Mouse (Mus musculus) intestine, embryonic 14.5 days (tissue): Measurements from ENCODE around the gene Tkt. TPM values are rescaled to one million over a fixed set of nuclear protein-coding genes. Genes with fewer than 3 reads are reported as not detected.
A peak's percentile ranks its signal among the peaks of the same experiment; 100 is the strongest.

Experiments used
- ATAC-seq: fragments of 200-750 bp; cut with Nextera tagmentation; replicated peaks from 2 replicates; pipeline ENCODE4 v1.8.0; 2017; ENCODE audit warnings: low read depth, moderate number of reproducible peaks, moderate TSS enrichment, moderate library complexity; ENCODE audit not compliant: low FRiP score, low TSS enrichment
- DNase-seq: peaks from one replicate; pipeline ENCODE4 v3.0.0-alpha.2; 2018; ENCODE audit warnings: low spot score
- H3K27ac ChIP-seq: fragments of 300-500 bp; sonication (generic); 2 replicates; pipeline ENCODE4 v1.5.1; 2014; ENCODE audit warnings: low read depth, mild to moderate bottlenecking, control low read depth
- H3K27me3 ChIP-seq: fragments of 300-500 bp; sonication (generic); replicated peaks from 2 replicates; pipeline ENCODE4 v1.6.1; 2014; ENCODE audit warnings: low read length, control low read depth; ENCODE audit not compliant: control insufficient read depth, insufficient read depth
- H3K36me3 ChIP-seq: fragments of 300-500 bp; sonication (generic); 2 replicates; pipeline ENCODE4 v1.6.1; 2014; ENCODE audit warnings: low read length, control low read depth; ENCODE audit not compliant: control insufficient read depth, insufficient read depth
- H3K4me1 ChIP-seq: fragments of 300-500 bp; sonication (generic); replicated peaks from 2 replicates; pipeline ENCODE4 v1.6.1; 2014; ENCODE audit warnings: low read length, control low read depth, mixed read lengths; ENCODE audit not compliant: control insufficient read depth, insufficient read depth
- H3K4me2 ChIP-seq: fragments of 300-500 bp; sonication (generic); 2 replicates; pipeline ENCODE4 v1.6.1; 2014; ENCODE audit warnings: low read length
- H3K4me3 ChIP-seq: fragments of 300-500 bp; sonication (generic); 2 replicates; pipeline ENCODE4 v1.5.1; 2014; ENCODE audit warnings: low read depth, low read length, control low read depth, mixed read lengths
- H3K9ac ChIP-seq: fragments of 300-500 bp; sonication (generic); 2 replicates; pipeline ENCODE4 v1.6.1; 2014; ENCODE audit warnings: mild to moderate bottlenecking, low read length
- H3K9me3 ChIP-seq: fragments of 300-500 bp; sonication (generic); 2 replicates; pipeline ENCODE4 v1.6.1; 2016; ENCODE audit warnings: low read length, control low read depth; ENCODE audit not compliant: control insufficient read depth
- WGBS: fragments of 180-500 bp; shearing (Covaris S2); extraction: QIAGEN DNeasy Blood & Tissue Kit; methylation state at CpG from one replicate; pipeline ENCODE4 v1.1.7; 2014; 5-methylcytosine and 5-hydroxymethylcytosine counted together
- polyA plus RNA-seq: library from polyadenylated mRNA; unstranded; fragments of >200 nt; fragmentation: Nextera tagmentation; extraction: Ambion mirVana; gene quantifications from 2 replicates; pipeline ENCODE4 v1.2.1, GENCODE M21; 2014

Tkt gene
- polyA plus RNA-seq, 1 experiment from 2014 or later, result 134 TPM

GRCm38 (mm10) chr14:30548965-30549776 lies 1.0 kb downstream of the Tkt start:
- no peaks in the 10 kb centered on the region for H3K27me3 ChIP-seq
- peak overlapping the region; percentile 93 for H3K27ac ChIP-seq
- H3K4me1 ChIP-seq, result peaks cover 22% of the 10 kb centered on the region
- ATAC-seq (peak; percentile 93), DNase-seq (peak; percentile 98)
- peak overlapping the region; percentile 88 for H3K4me3 ChIP-seq
- peak overlapping the region; percentile 93 for H3K9ac ChIP-seq
- WGBS, result under 1% methylated on average over 69 of the region's 69 CpGs
- H3K4me2 ChIP-seq, result peak overlapping the region; percentile 77
- H3K36me3 ChIP-seq, result no peaks in the 10 kb centered on the region
- no peaks in the 10 kb centered on the region for H3K9me3 ChIP-seq

GRCm38 (mm10) chr14:30549777-30550149 lies 1.6 kb downstream of the Tkt start:
- under 1% methylated on average over 10 of the region's 10 CpGs for WGBS
- Histone ChIP-seq H3K4me2 (peak overlapping the region; percentile 77), H3K4me1 (peaks cover 22% of the 10 kb centered on the region), H3K27ac (peak overlapping the region; percentile 93), H3K27me3 (no peaks in the 10 kb centered on the region), H3K4me3 (peak overlapping the region; percentile 88), H3K36me3 (no peaks in the 10 kb centered on the region), H3K9me3 (no peaks in the 10 kb centered on the region), H3K9ac (peak overlapping the region; percentile 93)
- no peak for DNase-seq
- ATAC-seq, result peak; percentile 20

- no peak overlapping the region for H3K27ac ChIP-seq
- H3K9me3 ChIP-seq, result no peaks in the 10 kb centered on the region
- peak overlapping the region; percentile 77 for H3K4me2 ChIP-seq
- H3K36me3 ChIP-seq, result no peaks in the 10 kb centered on the region
- ATAC-seq (no peak), DNase-seq (no peak)
- H3K4me3 ChIP-seq, result peak overlapping the region; percentile 88
- H3K9ac ChIP-seq, result peak overlapping the region; percentile 93
- no peaks in the 10 kb centered on the region for H3K27me3 ChIP-seq
- H3K4me1 ChIP-seq, result peaks cover 22% of the 10 kb centered on the region
- 24% methylated on average over 8 of the region's 8 CpGs for WGBS
These were observed 2.3 kb downstream of the Tkt start for GRCm38 (mm10) chr14:30550232-30551070.

- Histone ChIP-seq H3K36me3 (peaks cover 5% of the 10 kb centered on the region; the same call in 1 of the 2 replicates), H3K4me3 (peak overlapping the region; percentile 88; the same call in 1 of the 2 replicates), H3K27me3 (no peaks in the 10 kb centered on the region), H3K4me1 (peaks cover 22% of the 10 kb centered on the region), H3K9ac (no peak overlapping the region), H3K9me3 (no peaks in the 10 kb centered on the region), H3K4me2 (peak overlapping the region; percentile 77), H3K27ac (no peak overlapping the region)
- WGBS, result 68% methylated on average over 5 of the region's 5 CpGs
- ATAC-seq, result no peak
- DNase-seq, result no peak
These were observed 3.4 kb downstream of the Tkt start for GRCm38 (mm10) chr14:30551509-30551908.

GRCm38 (mm10) chr14:30551981-30552380 lies 3.8 kb downstream of the Tkt start:
- 93% methylated on average over 2 of the region's 2 CpGs for WGBS
- DNase-seq (no peak), ATAC-seq (no peak)
- H3K4me2 ChIP-seq, result no peak overlapping the region
- H3K27ac ChIP-seq, result no peak overlapping the region
- peaks cover 7% of the 10 kb centered on the region; the same call in 1 of the 2 replicates for H3K36me3 ChIP-seq
- H3K4me3 ChIP-seq, result no peak overlapping the region
- no peaks in the 10 kb centered on the region for H3K27me3 ChIP-seq
- no peak overlapping the region for H3K9ac ChIP-seq
- peaks cover 22% of the 10 kb centered on the region for H3K4me1 ChIP-seq
- no peaks in the 10 kb centered on the region for H3K9me3 ChIP-seq

GRCm38 (mm10) chr14:30553185-30553584 lies 5.0 kb downstream of the Tkt start:
- H3K27ac ChIP-seq, result no peak overlapping the region
- no peaks in the 10 kb centered on the region for H3K9me3 ChIP-seq
- H3K36me3 ChIP-seq, result peaks cover 8% of the 10 kb centered on the region
- H3K4me2 ChIP-seq, result no peak overlapping the region
- WGBS, result 89% methylated on average over 4 of the region's 4 CpGs
- no peak for DNase-seq
- H3K4me1 ChIP-seq, result peaks cover 22% of the 10 kb centered on the region
- ATAC-seq, result no peak
- no peak overlapping the region for H3K4me3 ChIP-seq
- H3K9ac ChIP-seq, result no peak overlapping the region
- no peaks in the 10 kb centered on the region for H3K27me3 ChIP-seq

- no peaks in the 10 kb centered on the region for H3K27me3 ChIP-seq
- no peak overlapping the region for H3K4me3 ChIP-seq
- no peak overlapping the region for H3K4me2 ChIP-seq
- H3K36me3 ChIP-seq, result peaks cover 42% of the 10 kb centered on the region
- no peak for ATAC-seq
- no peak overlapping the region for H3K9ac ChIP-seq
- DNase-seq, result no peak
- no peaks in the 10 kb centered on the region for H3K9me3 ChIP-seq
- H3K27ac ChIP-seq, result no peak overlapping the region
- WGBS, result 83% methylated on average over 2 of the region's 2 CpGs
- peaks cover 1% of the 10 kb centered on the region for H3K4me1 ChIP-seq
These were observed 8.5 kb downstream of the Tkt start for GRCm38 (mm10) chr14:30556651-30557050.

- H3K36me3 ChIP-seq, result peaks cover 46% of the 10 kb centered on the region
These were observed 9.6 kb downstream of the Tkt start for GRCm38 (mm10) chr14:30557730-30558129.

More at GRCm38 (mm10) chr14:30557730-30558129, 9.6 kb downstream of the Tkt start:
- 77% methylated on average over 9 of the region's 9 CpGs for WGBS
- Histone ChIP-seq H3K27me3 (no peaks in the 10 kb centered on the region), H3K9ac (no peak overlapping the region), H3K9me3 (no peaks in the 10 kb centered on the region), H3K27ac (no peak overlapping the region), H3K4me1 (no peaks in the 10 kb centered on the region), H3K4me2 (no peak overlapping the region), H3K4me3 (no peak overlapping the region)
- ATAC-seq (no peak), DNase-seq (no peak)
